Mouse (Mus musculus) limb, embryonic 15.5 days (tissue): Measurements from ENCODE around the gene Vwa7. TPM values are rescaled to one million over a fixed set of nuclear protein-coding genes. Genes with fewer than 3 reads are reported as not detected.
"Not testable (repeated sequence)": the region's sequence is repeated elsewhere in the genome, so short reads cannot be mapped to it uniquely, and the experiment has no call there.

ENCODE experiments used
- ATAC-seq: fragments of 200-750 bp; cut with Nextera tagmentation; 2 replicates; pipeline ENCODE4 v1.8.0; 2017; ENCODE audit warnings: low read depth, moderate TSS enrichment; ENCODE audit not compliant: insufficient number of reproducible peaks, low FRiP score, low TSS enrichment
- H3K27ac ChIP-seq: fragments of 300-500 bp; sonication (generic); 2 replicates; pipeline ENCODE4 v1.5.1; 2015; ENCODE audit warnings: moderate library complexity, mild to moderate bottlenecking, inconsistent platforms
- H3K27me3 ChIP-seq: fragments of 300-500 bp; sonication (generic); 2 replicates; pipeline ENCODE4 v1.6.1; 2015; ENCODE audit warnings: inconsistent platforms
- H3K36me3 ChIP-seq: fragments of 300-500 bp; sonication (generic); 2 replicates; pipeline ENCODE4 v1.6.1; 2015; ENCODE audit warnings: inconsistent platforms
- H3K4me1 ChIP-seq: fragments of 300-500 bp; sonication (generic); 2 replicates; pipeline ENCODE4 v1.6.1; 2015; ENCODE audit warnings: inconsistent platforms
- H3K4me2 ChIP-seq: fragments of 300-500 bp; sonication (generic); 2 replicates; pipeline ENCODE4 v1.6.1; 2015; ENCODE audit warnings: mild to moderate bottlenecking, inconsistent platforms
- H3K4me3 ChIP-seq: fragments of 300-500 bp; sonication (generic); 2 replicates; pipeline ENCODE4 v1.5.1; 2015; ENCODE audit warnings: mild to moderate bottlenecking, inconsistent platforms
- H3K9ac ChIP-seq: fragments of 300-500 bp; sonication (generic); 2 replicates; pipeline ENCODE4 v1.6.1; 2015; ENCODE audit warnings: inconsistent platforms
- H3K9me3 ChIP-seq: fragments of 300-500 bp; sonication (generic); 2 replicates; pipeline ENCODE4 v1.6.1; 2016; ENCODE audit warnings: inconsistent platforms
- WGBS: fragments of 180-500 bp; shearing (Covaris S2); methylation state at CpG from one replicate; pipeline ENCODE4 v1.1.7; 2015; 5-methylcytosine and 5-hydroxymethylcytosine counted together
- polyA plus RNA-seq: library from polyadenylated mRNA; unstranded; fragments of >200 nt; fragmentation: Nextera tagmentation; extraction: Ambion mirVana; gene quantifications from 2 replicates; pipeline ENCODE4 v1.2.1, GENCODE M21; 2015

The Vwa7 gene
- polyA plus RNA-seq, result 0.18 and 0.20 TPM in 2 replicates

DNA sequence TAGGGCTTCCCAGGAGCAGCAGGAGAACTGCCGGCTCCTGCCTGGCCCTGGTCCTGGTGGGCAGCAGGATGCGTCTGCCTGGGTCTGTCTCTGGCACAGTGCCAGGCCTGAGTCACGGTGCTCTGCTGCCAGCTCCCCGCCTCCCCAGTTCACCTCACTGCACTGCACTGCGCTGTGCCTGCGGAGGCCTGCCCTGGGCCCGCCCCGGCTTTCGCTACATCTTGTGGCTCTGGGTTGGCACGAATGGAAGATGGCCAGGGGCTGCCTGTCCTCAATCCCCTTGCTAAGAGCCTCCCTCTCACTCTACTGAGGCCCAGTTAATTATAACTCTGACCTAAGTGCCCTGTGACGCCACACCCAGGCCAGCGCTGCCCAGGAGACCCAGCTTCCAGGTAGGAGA, at the start of gene Vwa7:
Vwa7 (plus strand) TSS at position 204 of the 400 bp plus-strand sequence.
- Histone ChIP-seq H3K4me2 (no peak within 1 kb of the TSS), H3K9me3 (no peaks in the 10 kb centered on the region), H3K9ac (no peak within 1 kb of the TSS), H3K4me1 (peaks cover 16% of the 10 kb centered on the region), H3K36me3 (peaks cover 54% of the 10 kb centered on the region), H3K4me3 (no peak within 1 kb of the TSS), H3K27me3 (no peaks in the 10 kb centered on the region), H3K27ac (peak within 1 kb of the TSS; percentile 35)
- WGBS, result 57% methylated on average over 12 of the region's 12 CpGs
- ATAC-seq, result no peak

DNA sequence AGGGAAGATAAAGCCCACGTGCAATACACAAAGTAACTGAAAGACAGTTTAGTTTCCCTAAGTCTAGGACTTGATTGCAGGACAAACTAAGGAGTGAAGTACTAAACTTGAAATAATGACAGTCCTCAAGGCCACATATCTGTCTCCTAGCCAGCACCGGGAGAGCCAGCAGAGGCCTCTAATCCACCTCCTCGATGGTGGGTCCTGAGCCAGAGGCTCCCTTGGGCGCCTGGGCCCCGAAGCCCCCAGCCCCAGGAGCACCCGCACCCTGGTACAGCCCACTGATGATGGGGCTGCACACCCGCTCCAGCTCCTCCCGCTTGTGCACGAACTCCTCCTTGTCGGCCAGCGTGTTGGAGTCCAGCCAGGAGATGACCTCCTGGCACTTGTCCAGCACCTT, 46.6 kb upstream of the Vwa7 start, which contains the start of gene Gm20481:
Gm20481 (plus strand) TSS at position 91 of the 400 bp plus-strand sequence.
- 78% methylated on average over 9 of the region's 11 CpGs for WGBS
- ATAC-seq, H3K4me3 ChIP-seq: not testable (repeated sequence)

DNA sequence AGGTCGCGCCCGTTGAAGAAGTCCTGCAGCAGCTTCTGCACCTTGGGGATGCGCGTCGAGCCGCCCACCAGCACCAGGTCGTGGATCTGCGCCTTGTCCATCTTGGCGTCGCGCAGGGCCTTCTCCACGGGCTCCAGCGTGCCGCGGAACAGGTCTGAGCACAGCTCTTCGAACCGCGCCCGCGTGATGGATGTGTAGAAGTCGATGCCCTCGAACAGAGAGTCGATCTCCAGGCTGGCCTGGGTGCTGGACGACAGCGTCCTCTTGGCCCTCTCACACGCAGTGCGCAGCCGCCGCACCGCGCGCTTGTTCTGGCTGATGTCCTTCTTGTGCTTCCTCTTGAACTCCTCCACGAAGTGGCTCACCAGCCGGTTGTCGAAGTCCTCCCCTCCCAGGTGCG, 45.5 kb upstream of the Vwa7 start:
- not testable (repeated sequence) for H3K9me3 ChIP-seq, H3K27ac ChIP-seq, H3K4me2 ChIP-seq, H3K4me3 ChIP-seq, H3K36me3 ChIP-seq, ATAC-seq, H3K9ac ChIP-seq, H3K4me1 ChIP-seq
- 36% methylated on average over 26 of the region's 37 CpGs for WGBS
- H3K27me3 ChIP-seq, result peaks cover 26% of the 10 kb centered on the region

More for the DNA sequence above, 46.6 kb upstream of the Vwa7 start, which contains the start of gene Gm20481:
- H3K9me3 ChIP-seq, H3K27ac ChIP-seq, H3K9ac ChIP-seq, H3K4me2 ChIP-seq, H3K36me3 ChIP-seq: not testable (repeated sequence)
- H3K4me1 ChIP-seq, result peaks cover 10% of the 10 kb centered on the region
- peaks cover 26% of the 10 kb centered on the region for H3K27me3 ChIP-seq

DNA sequence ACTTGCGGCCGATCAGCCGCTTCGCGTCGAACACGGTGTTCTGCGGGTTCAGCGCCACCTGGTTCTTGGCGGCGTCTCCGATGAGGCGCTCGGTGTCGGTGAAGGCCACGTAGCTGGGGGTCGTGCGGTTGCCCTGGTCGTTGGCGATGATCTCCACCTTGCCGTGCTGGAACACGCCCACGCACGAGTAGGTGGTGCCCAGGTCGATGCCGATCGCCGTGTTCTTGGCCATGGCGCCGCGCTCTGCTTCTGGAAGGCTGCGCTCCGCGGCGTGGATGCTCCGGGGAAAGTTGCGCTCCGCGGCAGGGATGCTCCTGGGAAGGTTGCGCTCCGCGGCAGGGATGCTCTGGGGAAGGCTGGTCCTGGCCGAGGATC, 44.7 kb upstream of the Vwa7 start:
- 2% methylated on average over 24 of the region's 43 CpGs for WGBS
- Histone ChIP-seq H3K27me3 (peaks cover 26% of the 10 kb centered on the region), H3K4me3 (peak overlapping the region; percentile 43), H3K4me2 (peak overlapping the region; percentile 78)
- H3K9ac ChIP-seq, H3K27ac ChIP-seq, H3K4me1 ChIP-seq, H3K9me3 ChIP-seq, H3K36me3 ChIP-seq: not testable (repeated sequence)
- peak; percentile 16; the same call in 1 of the 2 replicates for ATAC-seq

DNA sequence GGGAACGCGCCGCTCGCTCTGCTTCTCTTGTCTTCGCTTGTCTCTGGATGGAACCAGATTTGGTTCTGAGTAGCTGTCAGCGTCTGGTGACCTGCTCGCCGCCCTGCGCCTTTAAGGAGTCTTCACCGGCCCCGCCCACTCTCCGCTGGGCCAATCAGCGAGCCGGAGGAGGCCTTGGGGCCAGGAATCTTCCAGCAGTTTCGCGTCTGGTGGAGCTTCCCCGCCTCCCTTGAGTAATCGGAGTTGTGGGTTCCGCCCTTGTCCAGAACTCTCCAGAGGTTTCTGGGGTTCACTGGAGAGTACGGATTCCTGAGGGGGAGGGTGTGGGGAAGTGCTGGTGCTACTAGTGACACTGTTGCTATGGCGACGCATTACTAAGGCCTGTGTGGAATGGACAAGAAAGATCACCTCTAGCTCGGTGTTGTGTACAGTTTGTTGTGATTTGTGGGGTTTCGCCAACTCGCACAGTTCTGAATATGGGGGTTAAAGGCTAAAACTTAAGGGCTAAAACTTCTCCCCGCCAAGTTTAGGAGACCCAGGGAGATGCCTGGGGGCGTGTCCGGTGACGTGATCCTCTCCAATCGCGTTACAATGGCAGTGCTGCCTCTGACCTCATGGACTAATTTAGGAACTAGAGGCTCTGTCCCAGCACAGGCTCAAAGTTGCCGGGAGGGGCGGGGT, 44.2 kb upstream of the Vwa7 start, which contains the start of the genes Hspa1a and Hspa1l:
Hspa1a (minus strand) TSS at position 88 of the 681 bp plus-strand sequence.
Hspa1l (plus strand) TSS at position 635 of the 681 bp plus-strand sequence.
- Histone ChIP-seq H3K27ac (peak within 1 kb of the TSS; percentile 27; the same call in 1 of the 2 replicates), H3K4me3 (peak within 1 kb of the TSS; percentile 43), H3K27me3 (peaks cover 26% of the 10 kb centered on the region), H3K4me2 (peak within 1 kb of the TSS; percentile 78)
- H3K36me3 ChIP-seq, H3K9me3 ChIP-seq, H3K9ac ChIP-seq, H3K4me1 ChIP-seq: not testable (repeated sequence)
- under 1% methylated on average over 33 of the region's 33 CpGs for WGBS
- ATAC-seq, result peak; percentile 92

DNA sequence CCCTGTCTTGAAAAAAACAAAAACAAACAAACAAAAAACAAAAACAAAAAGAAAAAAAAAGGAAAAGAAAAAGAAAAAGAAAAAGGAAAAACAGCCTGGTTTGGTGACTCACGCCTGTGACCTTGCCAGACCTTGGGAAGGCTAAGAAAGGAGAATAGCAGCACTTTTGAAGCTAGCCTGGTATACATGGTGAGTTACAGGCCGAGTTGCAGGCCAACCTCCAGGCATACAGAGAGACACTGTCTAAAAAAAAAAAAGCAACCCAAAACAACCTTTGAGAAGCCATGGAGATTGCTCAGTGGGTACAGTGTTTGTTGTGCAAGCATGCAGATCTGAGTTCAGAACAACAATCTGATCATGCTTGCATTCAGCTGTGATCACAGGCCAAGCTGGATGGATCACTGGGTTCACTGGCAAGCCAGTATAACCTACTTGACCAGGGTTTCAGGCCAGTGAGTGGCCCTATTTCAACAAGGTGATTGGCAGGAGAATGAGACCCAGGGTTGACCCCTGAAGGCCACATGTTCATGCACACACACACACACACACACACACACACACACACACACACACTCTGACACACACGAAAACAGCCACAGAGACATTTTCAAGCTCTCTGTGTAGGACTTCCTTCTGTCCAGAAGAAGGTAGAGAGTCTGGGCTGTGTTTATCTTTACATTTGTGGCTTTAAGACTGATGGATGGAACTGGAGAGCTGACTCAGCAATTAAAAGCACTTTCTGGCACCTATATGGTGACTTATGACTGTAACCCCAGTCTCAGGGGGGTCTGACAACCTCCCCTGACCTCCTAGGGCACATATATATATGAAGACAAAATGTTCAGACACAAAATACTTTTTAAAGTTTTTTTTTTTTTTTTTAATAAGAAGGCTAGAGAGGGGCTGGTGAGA, 40.5 kb upstream of the Vwa7 start:
- no peaks in the 10 kb centered on the region for H3K27me3 ChIP-seq
- 83% methylated on average over 3 of the region's 3 CpGs for WGBS
- H3K27ac ChIP-seq, result no peak overlapping the region
- H3K9ac ChIP-seq, result no peak overlapping the region
- no peak overlapping the region for H3K4me2 ChIP-seq
- H3K4me3 ChIP-seq, result no peak overlapping the region
- ATAC-seq, result no peak
- H3K36me3 ChIP-seq, result no peaks in the 10 kb centered on the region
- H3K4me1 ChIP-seq, result peaks cover 11% of the 10 kb centered on the region
- no peaks in the 10 kb centered on the region for H3K9me3 ChIP-seq

DNA sequence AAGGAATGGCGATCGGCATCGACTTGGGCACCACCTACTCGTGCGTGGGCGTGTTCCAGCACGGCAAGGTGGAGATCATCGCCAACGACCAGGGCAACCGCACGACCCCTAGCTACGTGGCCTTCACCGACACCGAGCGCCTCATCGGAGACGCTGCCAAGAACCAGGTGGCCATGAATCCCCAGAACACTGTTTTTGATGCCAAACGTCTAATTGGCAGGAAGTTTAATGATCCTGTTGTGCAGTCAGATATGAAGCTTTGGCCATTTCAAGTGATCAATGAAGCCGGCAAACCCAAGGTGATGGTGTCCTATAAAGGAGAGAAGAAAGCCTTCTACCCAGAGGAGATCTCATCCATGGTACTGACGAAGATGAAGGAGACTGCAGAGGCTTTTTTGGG, 39.4 kb upstream of the Vwa7 start:
- H3K9me3 ChIP-seq, result no peaks in the 10 kb centered on the region
- H3K27ac ChIP-seq, result no peak overlapping the region
- H3K4me1 ChIP-seq, result peaks cover 14% of the 10 kb centered on the region
- H3K4me3 ChIP-seq, result no peak overlapping the region
- no peak overlapping the region for H3K4me2 ChIP-seq
- no peak overlapping the region for H3K9ac ChIP-seq
- ATAC-seq, result no peak
- 91% methylated on average over 20 of the region's 20 CpGs for WGBS
- H3K27me3 ChIP-seq, result no peaks in the 10 kb centered on the region
- no peaks in the 10 kb centered on the region for H3K36me3 ChIP-seq

DNA sequence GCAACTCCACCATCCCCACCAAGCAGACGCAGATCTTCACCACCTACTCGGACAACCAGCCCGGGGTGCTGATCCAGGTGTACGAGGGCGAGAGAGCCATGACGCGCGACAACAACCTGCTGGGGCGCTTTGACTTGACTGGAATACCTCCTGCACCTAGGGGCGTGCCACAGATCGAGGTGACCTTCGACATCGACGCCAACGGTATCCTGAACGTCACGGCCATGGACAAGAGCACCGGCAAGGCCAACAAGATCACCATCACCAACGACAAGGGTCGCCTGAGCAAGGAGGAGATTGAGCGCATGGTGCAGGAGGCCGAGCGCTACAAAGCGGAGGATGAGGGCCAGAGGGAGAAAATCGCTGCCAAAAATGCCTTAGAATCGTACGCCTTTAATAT, 38.1 kb upstream of the Vwa7 start:
- no peaks in the 10 kb centered on the region for H3K9me3 ChIP-seq
- H3K27me3 ChIP-seq, result no peaks in the 10 kb centered on the region
- H3K4me3 ChIP-seq, result no peak overlapping the region
- H3K36me3 ChIP-seq, result no peaks in the 10 kb centered on the region
- 85% methylated on average over 27 of the region's 27 CpGs for WGBS
- H3K27ac ChIP-seq, result no peak overlapping the region
- ATAC-seq, result no peak
- H3K9ac ChIP-seq, result no peak overlapping the region
- H3K4me2 ChIP-seq, result no peak overlapping the region
- peaks cover 18% of the 10 kb centered on the region for H3K4me1 ChIP-seq

DNA sequence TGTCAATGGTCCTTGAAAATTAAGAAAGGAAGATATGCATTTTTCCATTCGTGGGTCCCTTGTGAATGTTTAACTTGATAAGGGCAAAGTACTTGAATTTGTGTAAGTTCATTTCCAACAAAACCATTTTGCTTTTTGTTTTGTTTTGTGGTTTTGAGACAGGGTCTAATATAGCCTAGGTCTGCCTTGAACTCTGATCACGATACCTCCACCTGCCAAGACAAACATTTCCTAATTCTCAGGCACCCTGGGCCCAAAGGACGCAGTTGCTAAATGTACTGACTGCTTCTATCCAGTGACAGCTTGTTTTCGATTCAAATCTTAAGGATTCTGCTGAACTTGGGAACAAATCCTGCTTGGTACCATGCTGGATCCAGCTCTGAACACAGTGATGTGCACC, 36.7 kb upstream of the Vwa7 start:
- Histone ChIP-seq H3K9me3 (no peaks in the 10 kb centered on the region), H3K4me2 (no peak overlapping the region), H3K9ac (no peak overlapping the region), H3K4me1 (peaks cover 21% of the 10 kb centered on the region), H3K27me3 (no peaks in the 10 kb centered on the region), H3K4me3 (no peak overlapping the region), H3K27ac (no peak overlapping the region), H3K36me3 (no peaks in the 10 kb centered on the region)
- 90% methylated on average over 4 of the region's 4 CpGs for WGBS
- ATAC-seq, result no peak

DNA sequence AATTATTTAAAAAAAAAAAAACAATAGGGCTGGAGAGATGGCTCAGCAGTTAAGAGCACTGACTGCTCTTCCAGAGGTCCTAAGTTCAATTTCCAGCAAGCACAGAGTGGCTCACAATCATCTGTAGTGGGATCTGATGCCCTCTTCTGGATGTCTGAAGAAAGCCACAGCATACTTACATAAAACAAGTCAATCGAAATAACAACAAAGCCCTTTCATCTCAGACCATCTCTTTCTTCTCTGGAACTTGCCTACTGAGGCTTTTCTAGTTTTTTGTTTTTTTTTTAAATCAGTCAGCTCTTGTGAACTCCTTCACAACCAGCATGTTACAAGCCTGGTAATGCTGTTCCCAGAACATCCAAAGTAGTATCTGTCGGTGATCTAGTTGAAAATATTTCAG, 35.7 kb upstream of the Vwa7 start:
- Histone ChIP-seq H3K36me3 (peaks cover 8% of the 10 kb centered on the region), H3K9me3 (no peaks in the 10 kb centered on the region), H3K9ac (peak overlapping the region; percentile 91; the same call in 1 of the 2 replicates), H3K27me3 (no peaks in the 10 kb centered on the region), H3K4me1 (peaks cover 21% of the 10 kb centered on the region), H3K4me3 (peak overlapping the region; percentile 87), H3K27ac (peak overlapping the region; percentile 100), H3K4me2 (peak overlapping the region; percentile 83)
- ATAC-seq, result no peak
- WGBS, result 9% methylated on average over 2 of the region's 2 CpGs

DNA sequence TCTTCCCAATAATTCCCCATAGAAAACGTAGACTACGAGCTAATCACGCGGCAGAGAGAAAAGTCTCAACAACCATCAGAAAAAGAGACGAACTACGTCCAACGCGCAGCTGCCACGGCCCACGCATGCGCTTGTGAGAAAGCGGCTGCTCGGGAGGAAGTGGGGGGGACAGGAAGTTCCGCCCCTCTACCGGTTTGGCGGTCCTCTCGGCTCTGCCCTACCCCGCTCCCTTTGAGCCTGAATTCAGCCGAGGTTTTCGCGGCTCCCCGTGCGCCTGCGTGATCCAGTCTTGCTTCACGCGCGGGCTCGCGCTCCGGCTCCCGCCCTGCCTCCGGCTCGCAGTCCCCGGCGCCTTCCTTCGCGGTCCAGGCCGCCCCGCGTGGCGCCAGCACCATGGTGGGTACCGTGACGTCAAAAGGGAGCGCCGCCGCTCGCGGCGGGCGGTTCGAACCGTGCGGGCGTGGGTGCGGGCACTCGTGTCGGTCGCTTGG, 34.6 kb upstream of the Vwa7 start, which contains the start of gene Lsm2:
Lsm2 (plus strand) TSS at position 173 of the 491 bp plus-strand sequence.
- Histone ChIP-seq H3K4me2 (peak within 1 kb of the TSS; percentile 83), H3K4me1 (peaks cover 21% of the 10 kb centered on the region), H3K9me3 (no peaks in the 10 kb centered on the region), H3K4me3 (peak within 1 kb of the TSS; percentile 87), H3K27me3 (no peaks in the 10 kb centered on the region), H3K27ac (peak within 1 kb of the TSS; percentile 100), H3K9ac (peak within 1 kb of the TSS; percentile 91), H3K36me3 (peaks cover 19% of the 10 kb centered on the region)
- under 1% methylated on average over 58 of the region's 58 CpGs for WGBS
- peak; percentile 88 for ATAC-seq
